Mouse (Mus musculus) lung, postnatal 36 days (tissue): ENCODE results near the gene Pax4.
A peak's percentile ranks its signal among the peaks of the same experiment; 100 is the strongest.

Experiments
- DNase-seq: peaks from one replicate; pipeline ENCODE4 v3.0.0; 2022; ENCODE audit warnings: mixed read lengths

The Pax4 gene

DNA sequence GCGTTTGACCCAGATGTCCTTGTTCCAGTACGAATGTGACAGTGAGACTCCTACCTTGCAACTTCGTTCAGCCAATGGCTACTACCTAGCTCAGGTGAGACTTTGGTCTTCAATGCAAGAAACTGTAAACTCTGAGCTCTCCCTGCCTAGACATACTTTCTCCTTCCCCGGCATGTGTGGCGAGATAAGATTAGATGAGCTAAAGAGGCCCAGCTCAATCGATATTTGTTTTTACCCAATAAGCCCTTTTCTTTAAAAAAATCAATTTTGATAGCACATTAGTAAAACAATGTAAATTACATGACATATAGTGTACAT is 17.7 kb downstream of the Pax4 start:
- no peak for DNase-seq

DNA sequence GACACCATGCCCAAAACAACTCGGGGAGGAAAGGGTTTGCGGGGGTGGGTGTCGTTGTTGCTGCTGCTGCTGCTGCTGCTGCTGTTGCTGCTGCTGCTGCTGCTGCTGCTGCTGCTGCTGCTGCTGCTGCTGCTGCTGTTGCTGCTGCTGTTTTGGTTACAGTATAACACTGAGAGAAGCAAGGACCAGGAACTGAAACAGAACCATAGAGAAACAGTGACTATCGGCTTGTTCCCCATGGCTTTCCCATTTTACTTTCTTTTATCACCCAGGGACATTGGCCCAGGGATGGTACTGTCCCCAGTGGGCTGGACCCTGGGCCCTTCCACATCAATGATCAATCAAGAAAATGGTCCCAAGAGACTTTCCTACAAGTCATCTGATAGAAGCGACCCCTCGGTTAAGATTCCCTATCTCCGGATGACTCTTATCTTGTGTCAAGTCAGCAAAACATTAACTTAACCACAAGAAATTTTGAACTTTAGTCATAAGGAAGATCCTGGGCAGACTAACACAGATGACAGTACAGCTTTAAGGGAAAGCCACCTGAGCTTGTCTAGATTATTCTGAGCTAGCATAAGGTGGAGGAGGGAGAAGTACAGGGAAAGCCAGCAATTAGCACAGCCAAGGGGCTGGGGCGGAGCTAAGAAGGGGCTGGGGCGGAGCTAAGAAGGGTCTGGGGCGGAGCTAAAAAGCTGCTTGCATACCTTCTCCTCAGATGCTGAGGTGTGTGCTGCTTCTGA is 18.2 kb downstream of the Pax4 start:
- peak; percentile 69 for DNase-seq

DNA sequence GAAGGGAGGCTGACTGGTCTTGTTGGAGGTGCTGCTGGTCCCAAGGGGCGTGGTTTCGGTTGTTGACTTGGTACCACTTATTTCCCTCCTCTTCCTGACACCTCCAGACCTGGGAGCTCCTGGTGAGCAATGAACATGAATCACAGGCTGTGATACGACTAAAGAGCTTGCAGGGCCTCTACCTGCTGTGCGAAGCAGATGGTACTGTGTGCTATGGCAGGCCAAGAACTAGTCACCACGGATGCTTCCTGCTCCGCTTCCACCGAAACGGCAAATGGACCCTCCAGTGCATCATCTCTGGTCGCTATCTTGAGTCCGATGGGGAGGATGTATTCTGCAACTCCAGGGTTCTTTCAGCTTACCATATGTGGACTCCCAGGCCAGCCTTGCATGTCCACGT is 19.3 kb downstream of the Pax4 start:
- DNase-seq: no peak

DNA sequence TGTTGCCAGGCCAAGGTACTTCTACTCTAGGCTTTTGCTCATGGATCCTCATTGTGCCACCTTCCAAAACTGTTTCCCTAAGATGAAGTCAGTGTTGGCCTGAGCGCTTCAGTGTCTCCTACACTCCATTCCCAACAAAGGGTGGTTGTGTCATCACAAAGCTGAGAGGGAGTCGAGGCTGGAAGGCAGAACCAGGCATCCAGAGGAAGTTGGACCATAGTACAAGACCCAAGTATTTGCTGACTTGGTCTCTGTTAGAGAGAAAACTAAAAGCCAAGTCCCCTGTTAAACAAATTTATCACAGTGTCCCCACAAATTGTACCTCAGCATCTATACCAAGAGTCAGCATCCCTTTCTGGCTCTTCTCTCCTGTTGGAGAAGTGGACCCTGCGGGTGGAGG is 20.9 kb downstream of the Pax4 start, which contains the start of gene Gcc1:
TSS of gene Gcc1 (minus strand) at position 101 of the 400 bp plus-strand sequence.
- DNase-seq: no peak

DNA sequence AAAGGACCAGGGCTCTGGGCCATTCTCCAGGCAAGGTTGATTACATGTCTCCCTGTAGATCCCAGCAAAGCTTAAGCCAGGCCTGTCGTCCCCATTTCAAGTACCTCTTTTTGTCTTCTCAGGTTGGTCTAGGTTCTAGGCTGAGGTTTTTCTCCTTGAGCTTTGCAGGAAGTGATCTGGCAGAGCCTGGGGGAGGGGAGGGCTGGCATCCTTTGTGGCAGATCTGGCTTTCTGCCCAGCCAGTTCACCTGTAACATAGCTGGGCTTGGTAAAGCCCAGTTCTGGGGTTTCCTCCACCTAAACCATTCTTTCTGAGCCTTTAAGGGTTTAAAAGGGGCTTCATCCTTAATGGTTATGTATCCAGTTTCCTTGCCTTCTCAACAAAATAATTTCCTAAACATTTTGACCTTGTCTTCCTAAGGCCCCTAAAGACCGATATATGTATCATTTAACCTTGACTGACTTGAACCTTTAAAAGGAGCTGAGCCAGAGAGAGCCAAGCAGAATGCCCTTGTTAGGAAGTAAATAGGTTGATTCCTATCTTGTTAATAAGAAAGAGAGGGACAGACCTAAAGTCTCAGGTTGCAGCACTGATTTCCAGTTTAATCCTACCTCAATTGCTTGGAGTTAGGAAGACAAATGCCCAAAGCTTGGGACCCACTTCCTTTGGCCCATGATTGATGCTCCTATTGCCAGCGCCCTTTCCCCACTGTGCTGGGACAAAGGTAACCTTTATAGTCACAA is 21.9 kb downstream of the Pax4 start, which contains the start of gene Fscn3:
TSS of gene Fscn3 (plus strand) at position 694 of the 744 bp plus-strand sequence.
- DNase-seq: peak; percentile 48

DNA sequence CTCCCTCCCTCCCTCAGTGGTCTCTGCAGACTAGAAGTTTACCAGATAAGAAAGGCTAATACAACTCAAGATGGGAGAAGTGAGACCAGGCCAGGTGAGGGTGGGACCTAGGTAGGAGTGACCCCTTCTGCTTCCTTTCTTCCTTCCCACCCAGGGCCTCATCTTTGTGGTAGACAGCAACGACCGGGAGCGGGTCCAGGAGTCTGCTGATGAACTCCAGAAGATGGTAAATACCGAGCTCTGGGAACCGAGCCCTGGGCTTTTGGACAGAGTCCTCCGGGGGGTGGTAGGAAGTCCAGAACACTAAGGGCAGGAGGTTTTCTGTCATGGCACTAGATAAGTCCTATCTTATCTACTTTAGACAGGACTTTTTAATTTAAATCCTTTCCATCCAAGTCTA is 24.1 kb downstream of the Pax4 start:
- no peak for DNase-seq

DNA sequence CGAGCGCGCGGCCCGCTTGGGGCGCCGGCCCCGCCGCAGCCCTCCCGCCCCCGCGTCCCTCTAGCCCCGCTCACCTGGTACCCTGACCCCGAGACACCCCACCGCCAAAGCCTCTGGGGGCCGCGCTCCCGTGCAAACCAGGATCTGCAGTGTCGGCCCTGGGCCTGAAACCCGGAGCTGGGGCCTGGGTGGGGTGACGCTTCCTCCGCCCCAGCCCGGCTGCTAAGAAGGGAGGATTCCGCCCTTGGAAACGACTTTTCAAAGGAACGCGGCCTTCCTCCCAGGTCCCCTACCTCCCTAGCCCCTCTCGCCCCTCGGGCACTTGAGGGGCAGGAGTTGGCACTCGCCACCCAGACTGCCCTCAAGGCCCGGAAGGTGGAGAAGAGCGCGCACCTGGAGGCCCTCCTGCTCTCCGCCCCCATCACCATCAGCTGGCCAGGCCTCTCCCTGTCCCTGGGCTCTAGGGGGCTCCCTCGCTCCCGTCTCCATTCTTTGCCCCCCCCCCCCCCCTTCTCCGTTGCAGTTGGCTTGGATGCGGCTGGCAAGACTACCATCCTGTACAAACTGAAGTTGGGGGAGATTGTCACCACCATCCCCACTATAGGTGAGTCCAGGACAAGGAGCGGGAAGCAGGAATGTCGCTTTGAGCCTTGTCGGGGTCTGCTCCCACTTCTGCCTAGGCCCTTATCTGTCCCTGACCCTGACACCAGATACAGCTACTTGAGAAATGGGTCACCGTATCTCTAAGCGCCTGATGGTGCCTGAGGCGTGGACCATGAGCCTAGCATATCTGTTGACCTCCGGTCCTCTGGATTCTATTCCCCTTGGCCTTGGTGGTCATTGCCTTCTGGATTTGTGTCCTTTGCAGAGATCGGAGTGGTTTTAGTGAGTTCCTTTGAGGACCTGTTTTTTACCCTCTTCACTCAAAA is 25.1 kb downstream of the Pax4 start:
- DNase-seq: peak; percentile 68

DNA sequence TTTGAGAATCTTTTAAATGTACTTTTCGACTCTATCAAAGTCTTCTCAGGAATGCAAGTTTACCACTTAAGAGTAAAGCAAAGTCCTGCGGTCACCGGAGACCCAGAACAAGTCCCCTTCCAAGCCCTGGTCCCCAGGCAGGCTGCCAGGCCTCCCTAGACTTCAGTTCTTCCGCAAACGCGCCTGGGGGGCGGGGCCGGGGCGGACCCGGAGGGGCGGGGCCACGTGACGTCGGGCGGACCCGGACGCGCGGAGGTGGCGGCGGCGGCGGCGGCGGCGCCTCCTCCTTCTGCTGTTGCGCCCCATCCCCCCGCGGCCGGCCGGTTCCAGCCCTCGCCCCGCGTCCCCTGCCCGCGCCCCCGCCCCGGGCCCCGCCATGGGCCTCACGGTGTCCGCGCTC is 25.8 kb downstream of the Pax4 start, which contains the start of gene Arf5:
TSS of gene Arf5 (plus strand) at position 248 of the 400 bp plus-strand sequence.
- peak; percentile 97 for DNase-seq

DNA sequence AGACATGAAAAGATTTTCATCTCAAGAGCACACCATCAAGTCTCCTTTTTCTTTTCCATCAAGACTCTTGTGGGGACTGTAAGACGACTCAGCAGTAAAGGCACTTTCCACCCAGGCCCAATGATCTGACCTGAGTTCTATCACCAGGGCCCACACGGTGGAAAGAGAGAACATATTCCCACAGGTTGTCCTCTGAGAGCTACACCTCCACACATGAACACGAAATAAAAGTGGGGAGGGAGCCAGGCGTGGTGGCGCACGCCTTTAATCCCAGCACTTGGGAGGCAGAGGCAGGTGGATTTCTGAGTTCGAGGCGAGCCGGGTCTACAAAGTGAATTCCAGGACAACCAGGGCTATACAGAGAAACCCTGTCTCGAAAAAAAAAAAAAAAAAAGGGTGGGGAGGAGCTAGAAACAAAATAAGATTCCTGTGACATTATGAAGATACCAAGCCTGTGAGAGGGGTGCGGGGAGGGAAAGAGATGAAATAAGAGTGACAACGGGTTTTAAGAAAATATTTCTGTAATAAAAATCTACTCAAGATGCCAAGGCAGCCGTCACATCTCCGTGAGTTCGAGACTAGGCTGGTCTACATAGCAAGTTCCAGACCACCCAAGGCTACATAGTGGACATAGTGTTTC is 26.4 kb downstream of the Pax4 start:
- no peak for DNase-seq

DNA sequence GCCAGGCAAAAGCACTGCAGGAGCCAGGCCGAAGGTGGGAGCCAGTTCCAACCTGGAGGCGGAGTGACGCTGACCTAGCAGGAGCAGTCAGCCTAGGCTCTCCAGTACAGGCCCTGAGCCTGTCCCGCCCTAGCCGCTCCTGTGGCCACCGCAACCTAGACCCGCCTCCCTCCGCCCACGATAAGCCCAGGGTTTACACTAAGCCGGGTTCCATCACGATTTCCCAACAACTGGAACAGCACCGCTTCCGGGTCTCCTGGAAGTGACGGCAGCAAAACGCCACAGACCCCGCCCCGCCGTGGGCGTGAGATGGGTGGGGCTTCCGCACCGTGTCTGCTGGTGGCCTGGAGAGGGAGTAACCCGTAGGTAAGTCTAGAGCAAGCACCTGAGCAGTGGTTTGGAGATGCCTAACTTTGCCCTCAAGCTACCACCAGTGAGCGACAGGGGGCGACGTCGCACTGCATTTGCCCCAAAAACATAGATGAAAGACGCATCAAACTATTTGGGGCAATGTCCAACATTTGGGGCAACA is 27.6 kb downstream of the Pax4 start:
- peak; percentile 98 for DNase-seq

DNA sequence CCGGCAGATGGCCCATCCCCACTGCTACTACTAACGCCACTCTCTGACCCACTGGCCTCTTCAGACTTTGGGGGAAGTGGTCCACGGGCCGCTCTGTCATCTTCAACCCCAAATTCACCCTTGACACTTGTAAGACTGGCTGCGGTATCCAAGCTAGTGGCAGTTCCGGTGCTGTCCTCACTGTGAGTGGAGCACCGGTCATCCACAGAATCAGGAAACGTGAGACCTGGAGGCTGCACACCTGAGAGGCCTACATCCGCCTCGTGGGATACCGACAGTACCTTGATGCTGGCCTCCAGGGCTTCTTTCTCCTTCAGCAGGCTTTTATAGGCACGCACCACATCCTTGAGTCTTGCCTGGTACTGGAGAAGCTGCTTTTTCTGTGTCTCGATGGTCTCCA is 28.3 kb downstream of the Pax4 start:
- DNase-seq: no peak

DNA sequence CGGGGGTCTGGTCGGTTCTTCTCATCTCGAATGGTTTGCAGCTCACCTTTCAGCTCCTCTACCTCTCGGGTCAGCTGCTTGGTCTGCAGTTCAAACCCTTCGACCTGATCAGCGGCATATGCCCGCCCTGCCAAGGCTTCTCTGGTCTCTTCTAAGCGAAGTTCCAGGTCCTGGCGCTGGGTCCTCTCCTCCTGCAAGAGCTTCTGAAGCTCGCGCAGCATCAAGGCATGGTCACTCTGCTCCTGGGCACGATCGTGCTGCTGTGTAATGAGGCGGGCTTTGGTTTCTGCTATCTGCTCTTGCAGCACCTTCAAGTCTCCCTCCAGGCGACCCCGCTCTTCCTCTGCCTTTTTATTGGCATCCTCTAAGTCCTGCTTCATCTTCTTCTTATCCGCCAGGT is 28.8 kb downstream of the Pax4 start:
- no peak for DNase-seq

DNA sequence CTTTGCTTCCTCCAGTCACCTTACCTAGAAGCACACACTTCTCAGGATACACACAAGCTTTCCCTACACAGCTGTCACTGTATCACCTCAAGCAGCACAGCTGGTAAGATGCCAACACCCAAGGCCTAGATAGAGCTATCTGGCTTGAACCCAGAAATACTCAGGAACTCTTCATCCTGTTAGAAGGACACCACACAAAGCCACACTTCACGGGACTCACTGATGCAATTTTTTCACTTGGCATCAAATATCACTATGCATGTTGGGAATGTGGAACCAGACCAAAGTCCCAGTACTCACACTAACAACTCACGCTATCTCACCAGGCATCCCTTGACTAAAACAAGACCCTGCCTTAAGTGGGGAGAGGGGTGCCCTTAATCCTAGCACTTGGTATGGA is 29.5 kb downstream of the Pax4 start:
- DNase-seq: no peak

DNA sequence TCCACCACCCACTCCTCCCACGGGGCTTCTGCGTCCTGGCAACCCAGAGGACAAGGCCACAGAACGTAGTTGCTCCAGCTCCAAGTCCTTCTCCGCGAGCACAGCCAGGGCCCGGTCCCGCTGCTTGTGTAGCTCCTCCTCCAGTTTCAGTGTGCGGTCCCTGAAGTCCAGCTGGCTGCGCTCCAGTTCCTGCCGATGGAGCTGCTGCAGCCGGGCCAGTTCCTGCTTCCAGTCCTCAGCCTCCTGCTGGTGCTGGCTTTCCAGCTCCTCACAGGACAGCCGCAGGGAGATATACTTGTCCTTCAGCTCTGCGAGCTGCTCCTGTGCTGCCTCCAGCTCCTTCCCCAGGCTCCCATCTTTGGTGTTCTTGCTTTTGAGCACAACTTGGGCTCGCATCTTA is 30.7 kb downstream of the Pax4 start:
- DNase-seq: peak; percentile 73

DNA sequence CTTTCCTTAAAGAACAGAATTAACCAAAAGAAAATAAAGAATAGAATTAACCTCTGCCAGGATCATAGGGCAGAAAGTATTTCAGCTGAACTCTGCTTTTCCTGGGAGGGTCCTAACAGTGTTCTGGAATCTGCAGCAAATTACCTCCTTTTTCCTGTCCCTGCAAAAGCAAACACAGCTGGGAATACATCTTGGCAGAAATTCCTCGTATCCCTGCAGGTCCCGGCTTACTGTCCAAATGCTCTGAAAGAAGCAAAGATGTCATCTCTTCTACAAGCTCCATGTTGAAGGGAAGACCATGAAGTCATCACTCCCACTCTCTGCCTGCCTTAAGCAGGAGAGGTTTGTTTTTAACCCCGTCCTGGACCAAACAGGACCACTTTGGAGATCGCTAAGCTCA is 32.2 kb downstream of the Pax4 start:
- DNase-seq: no peak

DNA sequence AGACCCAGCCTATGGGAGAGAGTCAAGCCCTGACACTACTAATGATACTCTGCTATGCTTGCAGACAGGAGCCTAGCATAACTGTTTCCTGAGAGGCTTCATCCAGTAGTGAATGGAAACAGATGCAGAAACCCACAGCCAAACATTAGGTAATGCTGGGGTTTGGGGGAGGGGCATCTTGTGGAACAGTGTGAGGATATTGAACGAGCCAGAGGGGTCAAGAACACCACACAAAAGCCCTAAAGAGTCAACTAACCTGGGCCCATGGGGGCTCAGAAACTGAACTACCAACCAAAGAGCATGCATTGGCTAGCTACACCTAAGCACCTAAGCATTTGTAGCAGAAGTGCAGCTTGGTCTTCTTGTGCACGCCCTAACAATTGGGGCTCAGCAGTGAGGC is 37.9 kb downstream of the Pax4 start:
- no peak for DNase-seq

DNA sequence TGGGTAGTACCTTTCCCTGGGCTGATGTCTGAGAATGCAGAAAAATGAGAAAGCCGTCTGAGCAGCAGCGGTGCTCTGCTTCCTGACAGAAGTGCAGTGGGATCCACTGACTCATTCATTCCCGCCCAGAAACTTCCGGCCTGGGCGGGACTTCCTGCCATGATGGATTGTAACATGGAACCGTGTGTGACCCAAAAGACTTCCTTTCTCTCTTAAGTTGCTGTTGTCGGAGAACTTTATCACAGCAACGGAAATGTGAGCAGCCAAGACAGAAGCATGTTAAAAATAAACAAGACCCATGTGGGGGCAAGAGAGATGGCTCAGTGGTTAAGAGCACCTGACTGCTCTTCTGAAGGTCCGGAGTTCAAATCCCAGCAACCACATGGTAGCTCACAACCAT is 39.1 kb downstream of the Pax4 start:
- DNase-seq: peak; percentile 48

DNA sequence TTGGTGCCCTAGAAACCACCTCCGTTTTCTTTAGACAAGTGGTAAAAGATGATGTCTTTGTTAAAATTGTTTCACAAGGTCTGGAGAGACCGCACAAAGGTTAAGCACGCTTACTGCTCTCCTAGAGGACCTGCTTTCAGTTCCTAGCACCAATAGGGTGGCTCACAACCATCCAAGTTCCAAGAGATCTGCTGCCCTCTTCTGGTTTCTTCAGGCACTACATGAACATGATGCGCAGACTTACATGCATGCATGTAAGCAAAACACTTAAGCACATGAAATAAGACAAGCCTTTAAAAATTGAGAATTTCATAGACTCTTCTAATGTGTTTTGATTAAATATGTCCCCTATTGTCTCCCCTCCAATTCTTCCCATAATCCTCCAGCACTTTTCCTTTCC is 49.4 kb downstream of the Pax4 start:
- peak; percentile 21 for DNase-seq

DNA sequence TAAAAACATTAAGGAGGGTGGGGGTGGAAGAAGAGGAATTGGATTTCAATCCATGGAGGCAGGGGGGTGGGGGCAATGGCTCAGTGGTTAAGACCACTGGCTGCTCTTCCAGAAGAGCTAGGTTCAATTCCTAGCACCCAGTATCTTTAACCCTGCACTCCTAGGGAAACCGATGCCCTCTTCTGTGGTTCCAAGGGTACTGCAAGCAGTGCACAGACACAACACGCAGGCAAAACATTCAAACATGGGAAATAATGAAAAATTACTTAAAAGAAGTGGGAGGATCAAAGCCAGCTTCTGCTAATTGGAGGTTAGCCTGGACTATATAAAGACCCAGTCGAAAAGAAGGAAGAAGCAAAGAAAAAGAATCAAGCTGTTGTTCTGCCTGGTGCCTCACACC is 50.4 kb downstream of the Pax4 start:
- no peak for DNase-seq

DNA sequence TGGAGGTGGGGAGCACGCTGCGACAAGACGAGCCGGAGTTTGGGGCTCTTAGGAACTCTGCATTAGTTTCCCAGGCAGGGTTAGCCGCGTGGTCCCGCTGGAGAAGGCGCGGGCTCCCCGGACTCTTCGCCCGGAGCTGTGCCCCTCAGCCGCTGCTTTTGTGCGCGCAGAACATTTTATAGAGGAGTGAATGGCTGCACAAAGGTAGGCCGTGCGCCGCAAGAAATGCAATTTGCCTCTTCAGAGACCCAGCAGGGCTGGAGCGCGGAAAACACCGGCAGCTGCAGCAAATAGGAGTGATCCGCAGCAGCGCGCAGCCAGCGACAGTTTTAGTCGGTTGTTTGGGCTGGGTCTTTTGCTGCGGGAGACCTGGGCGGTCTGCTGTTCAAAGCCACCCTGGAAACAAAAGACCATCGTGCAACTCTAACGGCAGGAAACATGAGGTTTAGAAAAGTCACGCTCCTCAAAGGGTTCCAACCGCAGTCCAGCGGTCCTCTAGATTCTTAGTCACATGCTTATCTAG is 51.4 kb downstream of the Pax4 start, which contains the start of gene Zfp800:
TSS of gene Zfp800 (minus strand) at position 325 of the 523 bp plus-strand sequence.
- no peak for DNase-seq

DNA sequence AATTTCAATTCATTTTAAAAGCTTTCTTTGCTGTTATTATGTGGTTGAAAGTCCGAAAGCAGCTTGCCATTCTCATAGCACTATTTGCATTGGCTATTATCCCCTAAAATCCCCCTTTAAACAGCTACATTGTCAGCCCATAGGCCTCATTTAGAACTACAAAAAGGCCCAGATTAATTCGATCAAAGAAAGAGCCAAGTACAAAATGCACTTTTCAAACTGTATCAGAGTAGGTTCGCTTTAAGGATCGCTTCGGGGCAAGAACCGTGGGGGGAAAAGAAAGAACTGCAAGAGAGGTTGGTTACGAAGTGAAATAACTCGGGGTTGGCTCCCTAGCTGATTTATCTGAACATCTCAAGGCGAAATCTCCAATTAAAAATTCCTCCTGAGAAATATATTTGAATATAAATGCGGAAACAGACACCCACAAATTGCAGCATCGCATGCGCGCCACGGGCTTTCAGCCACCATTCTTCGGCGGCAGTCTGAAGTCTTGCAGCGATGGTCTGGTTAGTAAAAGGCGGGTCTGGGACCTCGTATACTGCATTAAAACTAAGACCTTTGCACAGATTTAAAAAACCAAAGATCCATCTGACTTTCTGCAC is 52.2 kb downstream of the Pax4 start:
- DNase-seq: no peak
